In genomic region chr11:70596094-70596493, GRCm38 (mm10) we compare ENCODE assay signal across 12 mouse cellular contexts. TPM values are rescaled to one million over a fixed set of nuclear protein-coding genes. Genes with fewer than 3 reads are reported as not detected.
A peak's percentile ranks its signal among the peaks of the same experiment; 100 is the strongest.
DNase-seq lines count a peak whose midpoint lies in the region; ATAC-seq and TF ChIP-seq lines count a peak whose summit lies in the region.
"Had no signal": no experiment of that assay in that cellular context is flagged by ENCODE, and none has a peak within 500 bp of the region (broad histone marks: within the 10 kb centered on the region; RNA-seq: fewer than 3 reads in every experiment).

No protein-coding gene starts in this region.

- H3K4me1 ChIP-seq in heart, embryonic 16.5 days (ENCODE audit: control insufficient read depth, insufficient read depth, low read length), result peaks cover 6% of the 10 kb centered on the region; the same call in 1 of the 2 replicates
- peaks cover 19% of the 10 kb centered on the region; the same call in 1 of the 2 replicates for H3K4me1 ChIP-seq in spleen, adult 2 months (ENCODE audit: control insufficient read depth, insufficient read depth, insufficient read length)
- H3K4me1 ChIP-seq in hindbrain, embryonic 15.5 days (replicated peaks), result no peaks in the 10 kb centered on the region; the same call in 1 of the 2 replicates

- ATAC-seq in heart, embryonic 16.5 days (replicated peaks; ENCODE audit: extremely low read depth, insufficient read depth, low FRiP score), result no peak
- ATAC-seq in hindbrain, embryonic 15.5 days (ENCODE audit: low FRiP score, low read depth), result no peak
- ATAC-seq in erythroid progenitor cell, adult 5-6 weeks (replicated peaks; ENCODE audit: low FRiP score, poor library complexity, severe bottlenecking), result no peak
- ATAC-seq in megakaryocyte-erythroid progenitor cell, adult 5-6 weeks (replicated peaks; ENCODE audit: low FRiP score, low TSS enrichment, poor library complexity, severe bottlenecking), result no peak

- no peak for DNase-seq in heart, postnatal 36 days
- DNase-seq in spleen, adult 2 months (ENCODE audit: low read depth in 1 of 2, low spot score in 2 of 2), result no peak
- DNase-seq in spleen, adult 18-20 months, result no peak
- DNase-seq in left cerebral cortex, postnatal 10 days (ENCODE audit: extremely low spot score in 1 of 2, low spot score in 2 of 2), result no peak
- DNase-seq: gastrocnemius, postnatal 36 days; lung, postnatal 4 days had no signal

- TF ChIP-seq POLR2A in spleen, adult 2 months (IDR thresholded peaks at IDR 0.05; ENCODE audit: low read depth, low read length), result no peak

- H3K27ac ChIP-seq in heart, embryonic 16.5 days (ENCODE audit: low read length), result peak overlapping the region; percentile 34; the same call in 1 of the 2 replicates
- H3K27ac ChIP-seq in spleen, adult 2 months (ENCODE audit: insufficient read depth, low read length), result peak overlapping the region; percentile 74
- peak overlapping the region; percentile 5 for H3K27ac ChIP-seq in hindbrain, embryonic 15.5 days (replicated peaks)

- no peaks in the 10 kb centered on the region for H3K9me3 ChIP-seq in heart, embryonic 16.5 days (replicated peaks; ENCODE audit: control insufficient read depth, low read length)
- H3K9me3 ChIP-seq in hindbrain, embryonic 15.5 days, result no peaks in the 10 kb centered on the region

- peaks cover 13% of the 10 kb centered on the region for H3K36me3 ChIP-seq in heart, embryonic 16.5 days (ENCODE audit: control insufficient read depth, insufficient read depth)
- H3K36me3 ChIP-seq in spleen, adult 2 months (ENCODE audit: control insufficient read depth, insufficient read depth, low read length), result no peaks in the 10 kb centered on the region
- peaks cover 15% of the 10 kb centered on the region for H3K36me3 ChIP-seq in hindbrain, embryonic 15.5 days

- H3K27me3 ChIP-seq in heart, embryonic 16.5 days (ENCODE audit: control insufficient read depth, insufficient read depth, low read length), result no peaks in the 10 kb centered on the region
- no peaks in the 10 kb centered on the region for H3K27me3 ChIP-seq in spleen, adult 2 months (ENCODE audit: control insufficient read depth, insufficient read depth, low read length)
- H3K27me3 ChIP-seq in hindbrain, embryonic 15.5 days, result no peaks in the 10 kb centered on the region

- intact Hi-C loops in heart, postnatal 36 days (cut with DNase I), result no loop called here
- intact Hi-C loops in left cerebral cortex, postnatal 10 days (cut with DNase I), result loop anchor here (5.0 kb wide), 1 partner anchor 34 kb away; the partner anchor contains the start of gene Mink1

- no peak overlapping the region for H3K4me3 ChIP-seq in heart, embryonic 16.5 days (ENCODE audit: low read length)
- no peak overlapping the region for H3K4me3 ChIP-seq in spleen, adult 2 months (ENCODE audit: extremely low read depth, insufficient read depth, insufficient read length)
- H3K4me3 ChIP-seq in hindbrain, embryonic 15.5 days, result no peak overlapping the region

- 0 out of 2 replicates have a peak overlapping the region, but pooled peaks have one; percentile 35 for H3K9ac ChIP-seq in heart, embryonic 16.5 days (ENCODE audit: low read length)
- H3K9ac ChIP-seq in hindbrain, embryonic 15.5 days, result no peak overlapping the region

- 60% methylated on average over 4 of the region's 4 CpGs for WGBS in heart, embryonic 16.5 days
- WGBS in spleen, adult 2 months, result 74% methylated on average over 4 of the region's 4 CpGs
- WGBS in hindbrain, embryonic 15.5 days, result 39% methylated on average over 4 of the region's 4 CpGs

- no peak for TF ChIP-seq CTCF in spleen, adult 2 months (IDR thresholded peaks at IDR 0.05; ENCODE audit: extremely low read depth, insufficient read depth, insufficient read length, insufficient replicate concordance)

- H3K4me2 ChIP-seq in heart, embryonic 16.5 days (ENCODE audit: low read depth, low read length), result no peak overlapping the region
- H3K4me2 ChIP-seq in hindbrain, embryonic 15.5 days, result no peak overlapping the region

RNA-seq across cellular contexts. Expression of gene 4930544D05Rik, which starts 19.6 kb away (rescaled TPM):
- not detected in 2 replicates for polyA plus RNA-seq in heart, embryonic 16.5 days (2015; fragmentation: Nextera tagmentation; extraction: Ambion mirVana)
- not detected for total RNA-seq in heart, postnatal 36 days (2021)
- not detected in 2 replicates for polyA plus RNA-seq in spleen, adult 2 months (2012; rRNA removed)
- polyA plus RNA-seq in hindbrain, embryonic 15.5 days (2015; fragmentation: Nextera tagmentation; extraction: Ambion mirVana), result not detected in 2 replicates
- not detected in 2 replicates for total RNA-seq in erythroid progenitor cell, adult 5-6 weeks (2015; ENCODE audit: low replicate concordance)
- not detected in 2 replicates for total RNA-seq in erythroid progenitor cell, adult 5-6 weeks (2017; ENCODE audit: low replicate concordance)
- not detected in 2 replicates for total RNA-seq in megakaryocyte-erythroid progenitor cell, adult 5-6 weeks (2014; fragmentation: Nextera tagmentation)
- total RNA-seq in megakaryocyte-erythroid progenitor cell, adult 5-6 weeks (2017), result not detected in 2 replicates
- 1 to 10 TPM in 1 of 2 experiments, under 1 TPM in 1; 0.45 to 1.1 TPM for total RNA-seq in left cerebral cortex, postnatal 10 days (2021)
- total RNA-seq: common myeloid progenitor, adult 5-6 weeks; gastrocnemius, postnatal 36 days had no signal

RNA-seq across cellular contexts. Expression of gene Chrne, which starts 22.9 kb away (rescaled TPM):
- polyA plus RNA-seq in heart, embryonic 16.5 days (2015; fragmentation: Nextera tagmentation; extraction: Ambion mirVana), result not detected in 2 replicates
- not detected for total RNA-seq in heart, postnatal 36 days (2021)
- polyA plus RNA-seq in spleen, adult 2 months (2012; rRNA removed), result 0.66 and 0.99 TPM in 2 replicates
- 0.24 and 0.51 TPM in 2 replicates for polyA plus RNA-seq in hindbrain, embryonic 15.5 days (2015; fragmentation: Nextera tagmentation; extraction: Ambion mirVana)
- total RNA-seq in erythroid progenitor cell, adult 5-6 weeks (2015; ENCODE audit: low replicate concordance), result not detected in 2 replicates
- not detected in 2 replicates for total RNA-seq in erythroid progenitor cell, adult 5-6 weeks (2017; ENCODE audit: low replicate concordance)
- total RNA-seq in megakaryocyte-erythroid progenitor cell, adult 5-6 weeks (2014; fragmentation: Nextera tagmentation), result 3.0 TPM in 1 of 2 replicates, not detected in the other
- total RNA-seq in megakaryocyte-erythroid progenitor cell, adult 5-6 weeks (2017), result not detected in 2 replicates
- total RNA-seq in left cerebral cortex, postnatal 10 days (2021), result under 1 TPM in 1 of 2 experiments, not detected in 1; 0.75 TPM

RNA-seq across cellular contexts. Expression of gene Mink1, which starts 33.4 kb away (rescaled TPM):
- 9.8 and 10.3 TPM in 2 replicates for polyA plus RNA-seq in heart, embryonic 16.5 days (2015; fragmentation: Nextera tagmentation; extraction: Ambion mirVana)
- total RNA-seq in heart, postnatal 36 days (2021), result 10 to 100 TPM; 43.9 to 49.4 TPM
- 74.8 and 91.9 TPM in 2 replicates for polyA plus RNA-seq in spleen, adult 2 months (2012; rRNA removed)
- polyA plus RNA-seq in hindbrain, embryonic 15.5 days (2015; fragmentation: Nextera tagmentation; extraction: Ambion mirVana), result 18.1 and 20.5 TPM in 2 replicates
- 4.6 and 6.8 TPM in 2 replicates for total RNA-seq in erythroid progenitor cell, adult 5-6 weeks (2015; ENCODE audit: low replicate concordance)
- 2.8 and 4.5 TPM in 2 replicates for total RNA-seq in erythroid progenitor cell, adult 5-6 weeks (2017; ENCODE audit: low replicate concordance)
- total RNA-seq in megakaryocyte-erythroid progenitor cell, adult 5-6 weeks (2014; fragmentation: Nextera tagmentation), result 44.7 and 61.0 TPM in 2 replicates
- total RNA-seq in megakaryocyte-erythroid progenitor cell, adult 5-6 weeks (2017), result 18.2 and 19.8 TPM in 2 replicates
- total RNA-seq in left cerebral cortex, postnatal 10 days (2021), result 100 to 1,000 TPM; 252 to 262 TPM

RNA-seq across cellular contexts. Expression of gene Gp1ba, which starts 42.8 kb away (rescaled TPM):
- 0.34 and 0.38 TPM in 2 replicates for polyA plus RNA-seq in heart, embryonic 16.5 days (2015; fragmentation: Nextera tagmentation; extraction: Ambion mirVana)
- under 1 TPM; 0.16 to 0.17 TPM for total RNA-seq in heart, postnatal 36 days (2021)
- 6.8 and 9.3 TPM in 2 replicates for polyA plus RNA-seq in spleen, adult 2 months (2012; rRNA removed)
- 0.24 and 0.38 TPM in 2 replicates for polyA plus RNA-seq in hindbrain, embryonic 15.5 days (2015; fragmentation: Nextera tagmentation; extraction: Ambion mirVana)
- 2.5 and 8.0 TPM in 2 replicates for total RNA-seq in erythroid progenitor cell, adult 5-6 weeks (2015; ENCODE audit: low replicate concordance)
- total RNA-seq in erythroid progenitor cell, adult 5-6 weeks (2017; ENCODE audit: low replicate concordance), result 1.1 TPM in 1 of 2 replicates, not detected in the other
- total RNA-seq in megakaryocyte-erythroid progenitor cell, adult 5-6 weeks (2014; fragmentation: Nextera tagmentation), result 3.6 and 10.4 TPM in 2 replicates
- total RNA-seq in megakaryocyte-erythroid progenitor cell, adult 5-6 weeks (2017), result 0.50 and 0.85 TPM in 2 replicates
- total RNA-seq in left cerebral cortex, postnatal 10 days (2021), result not detected
- total RNA-seq: gastrocnemius, postnatal 36 days; layer of hippocampus, postnatal 10 days had no signal

RNA-seq across cellular contexts. Expression of gene Rnf167, which starts 50.9 kb away (rescaled TPM):
- polyA plus RNA-seq in heart, embryonic 16.5 days (2015; fragmentation: Nextera tagmentation; extraction: Ambion mirVana), result 80.3 and 80.9 TPM in 2 replicates
- total RNA-seq in heart, postnatal 36 days (2021), result 10 to 100 TPM; 52.5 to 57.9 TPM
- polyA plus RNA-seq in spleen, adult 2 months (2012; rRNA removed), result 137 and 158 TPM in 2 replicates
- 94.8 and 109 TPM in 2 replicates for polyA plus RNA-seq in hindbrain, embryonic 15.5 days (2015; fragmentation: Nextera tagmentation; extraction: Ambion mirVana)
- total RNA-seq in erythroid progenitor cell, adult 5-6 weeks (2015; ENCODE audit: low replicate concordance), result 134 and 213 TPM in 2 replicates
- 115 and 117 TPM in 2 replicates for total RNA-seq in erythroid progenitor cell, adult 5-6 weeks (2017; ENCODE audit: low replicate concordance)
- total RNA-seq in megakaryocyte-erythroid progenitor cell, adult 5-6 weeks (2014; fragmentation: Nextera tagmentation), result 92.8 and 95.5 TPM in 2 replicates
- 42.3 and 53.4 TPM in 2 replicates for total RNA-seq in megakaryocyte-erythroid progenitor cell, adult 5-6 weeks (2017)
- 10 to 100 TPM; 62.2 to 62.7 TPM for total RNA-seq in left cerebral cortex, postnatal 10 days (2021)

Comparison
In these comparisons a context has a peak if more than half of its experiments do, and no peak if none do; other contexts are left out.
1. H3K27ac ChIP-seq: peak in every context shown above with its lines; median percentile 74 in spleen, adult 2 months; 34 in heart, embryonic 16.5 days; 5 in hindbrain, embryonic 15.5 days.
2. RNA of gene Mink1, which starts 33.4 kb away (total RNA-seq): 252 to 262 TPM in left cerebral cortex, postnatal 10 days; 43.9 to 49.4 TPM in heart, postnatal 36 days, 18.2 to 61.0 TPM in megakaryocyte-erythroid progenitor cell, adult 5-6 weeks and 2.8 to 6.8 TPM in erythroid progenitor cell, adult 5-6 weeks; every median in the first group is over 4 times any median in the second.